Mouse (Mus musculus) layer of hippocampus, adult 8-10 months (tissue): ENCODE results near the gene Ank3. TPM values are rescaled to one million over a fixed set of nuclear protein-coding genes. Genes with fewer than 3 reads are reported as not detected.

ENCODE experiments used
- DNase-seq, 2 experiments: peaks; one replicate each; pipeline ENCODE4 v3.0.0; 2022; ENCODE audit warnings: low spot score in 2 of 2
- total RNA-seq, 4 experiments: library from RNA; stranded (reverse); gene quantifications; 2 replicates each; pipeline ENCODE4 v1.2.4; 2022

Gene Ank3
- total RNA-seq, 4 experiments from 2014 or later, result 396 to 490 (median 435) TPM

- DNase-seq, result peak in 1 of 2 experiments; percentile 47
Observed at GRCm38 (mm10) chr10:69964611-69965010, 566.0 kb downstream of the Ank3 start.

- no peak for DNase-seq
Observed at GRCm38 (mm10) chr10:69965085-69965484, 566.5 kb downstream of the Ank3 start.

- DNase-seq, result no peak
Observed at GRCm38 (mm10) chr10:69967994-69968393, 569.4 kb downstream of the Ank3 start.

GRCm38 (mm10) chr10:69979636-69980035, 581.1 kb downstream of the Ank3 start:
- DNase-seq, result no peak

- DNase-seq, result no peak
Observed at GRCm38 (mm10) chr10:69981386-69982097, 583.0 kb downstream of the Ank3 start.

GRCm38 (mm10) chr10:69982701-69983100, 584.1 kb downstream of the Ank3 start:
- DNase-seq, result no peak

- no peak for DNase-seq
Observed at GRCm38 (mm10) chr10:69987496-69987895, 588.9 kb downstream of the Ank3 start.

GRCm38 (mm10) chr10:69997082-69997481, 598.5 kb downstream of the Ank3 start:
- DNase-seq, result no peak

GRCm38 (mm10) chr10:70004058-70004457, 605.5 kb downstream of the Ank3 start:
- DNase-seq, result no peak

GRCm38 (mm10) chr10:70004831-70005230, 606.3 kb downstream of the Ank3 start:
- no peak for DNase-seq

- DNase-seq, result no peak
Observed at GRCm38 (mm10) chr10:70006380-70006779, 607.8 kb downstream of the Ank3 start.

- no peak for DNase-seq
Observed at GRCm38 (mm10) chr10:70011738-70012137, 613.2 kb downstream of the Ank3 start.

GRCm38 (mm10) chr10:70013931-70014330, 615.4 kb downstream of the Ank3 start:
- no peak for DNase-seq

GRCm38 (mm10) chr10:70015201-70015600, 616.6 kb downstream of the Ank3 start:
- no peak for DNase-seq

- DNase-seq, result no peak
Observed at GRCm38 (mm10) chr10:70018691-70019090, 620.1 kb downstream of the Ank3 start.

- DNase-seq, result peak in 1 of 2 experiments; percentile 55
Observed at GRCm38 (mm10) chr10:70021667-70022066, 623.1 kb downstream of the Ank3 start.

GRCm38 (mm10) chr10:70022596-70022995, 624.0 kb downstream of the Ank3 start:
- DNase-seq, result no peak

GRCm38 (mm10) chr10:70023861-70024260, 625.3 kb downstream of the Ank3 start:
- DNase-seq, result no peak

GRCm38 (mm10) chr10:70031942-70032341, 633.4 kb downstream of the Ank3 start:
- DNase-seq, result peak in 1 of 2 experiments; percentile 22

- no peak for DNase-seq
Observed at GRCm38 (mm10) chr10:70032982-70033381, 634.4 kb downstream of the Ank3 start.

GRCm38 (mm10) chr10:70033856-70034255, 635.3 kb downstream of the Ank3 start:
- DNase-seq, result no peak

- DNase-seq, result no peak
Observed at GRCm38 (mm10) chr10:70039871-70040291, 641.3 kb downstream of the Ank3 start.

- DNase-seq, result no peak
Observed at GRCm38 (mm10) chr10:70041562-70041961, 643.0 kb downstream of the Ank3 start.
